Mouse (Mus musculus) hindbrain, embryonic 14.5 days (tissue): Measurements from ENCODE around the gene Casz1. TPM values are rescaled to one million over a fixed set of nuclear protein-coding genes. Genes with fewer than 3 reads are reported as not detected.

Experiments used
- ATAC-seq: fragments of 200-750 bp; cut with Nextera tagmentation; 2 replicates; pipeline ENCODE4 v1.8.0; 2017; ENCODE audit warnings: moderate number of reproducible peaks, mild to moderate bottlenecking, moderate TSS enrichment, moderate library complexity; ENCODE audit not compliant: low FRiP score
- DNase-seq: peaks from one replicate; pipeline ENCODE4 v3.0.0-alpha.2; 2015; ENCODE audit warnings: low spot score
- H3K27ac ChIP-seq: fragments of 300-500 bp; sonication (generic); 2 replicates; pipeline ENCODE4 v1.5.1; 2014; ENCODE audit warnings: mild to moderate bottlenecking, moderate library complexity
- H3K27me3 ChIP-seq: fragments of 300-500 bp; sonication (generic); 2 replicates; pipeline ENCODE4 v1.6.1; 2014; ENCODE audit warnings: mild to moderate bottlenecking, low read length, mixed read lengths; ENCODE audit not compliant: control insufficient read depth, insufficient read depth
- H3K36me3 ChIP-seq: fragments of 300-500 bp; sonication (generic); replicated peaks from 2 replicates; pipeline ENCODE4 v1.6.1; 2014; ENCODE audit not compliant: control insufficient read depth, insufficient read depth
- H3K4me1 ChIP-seq: fragments of 300-500 bp; sonication (generic); replicated peaks from 2 replicates; pipeline ENCODE4 v1.6.1; 2014; ENCODE audit warnings: antibody characterized with exemption, low read length, mixed read lengths; ENCODE audit not compliant: control insufficient read depth, insufficient read depth
- H3K4me2 ChIP-seq: fragments of 300-500 bp; sonication (generic); replicated peaks from 2 replicates; pipeline ENCODE4 v1.6.1; 2014; ENCODE audit warnings: mild to moderate bottlenecking, moderate library complexity
- H3K4me3 ChIP-seq: fragments of 300-500 bp; sonication (generic); replicated peaks from 2 replicates; pipeline ENCODE4 v1.5.1; 2014; ENCODE audit warnings: mild to moderate bottlenecking, low read length
- H3K9ac ChIP-seq: fragments of 300-500 bp; sonication (generic); 2 replicates; pipeline ENCODE4 v1.6.1; 2014
- H3K9me3 ChIP-seq: fragments of 300-500 bp; sonication (generic); 2 replicates; pipeline ENCODE4 v1.6.1; 2016; ENCODE audit warnings: low read length; ENCODE audit not compliant: control insufficient read depth
- WGBS: fragments of 180-500 bp; shearing (Covaris S2); extraction: QIAGEN DNeasy Blood & Tissue Kit; methylation state at CpG from one replicate; pipeline ENCODE4 v1.1.7; 2014; 5-methylcytosine and 5-hydroxymethylcytosine counted together
- polyA plus RNA-seq: library from polyadenylated mRNA; unstranded; fragments of >200 nt; fragmentation: Nextera tagmentation; extraction: Ambion mirVana; gene quantifications from 2 replicates; pipeline ENCODE4 v1.2.1, GENCODE M21; 2014

Gene Casz1
- polyA plus RNA-seq, 1 experiment from 2014 or later: 7.1 TPM

- DNase-seq (no peak), ATAC-seq (no peak)
- Histone ChIP-seq H3K9me3 (0 out of 2 replicates have a peak, but pooled peaks cover 4% of the 10 kb centered on the region), H3K4me3 (no peak overlapping the region), H3K4me2 (no peak overlapping the region), H3K27ac (no peak overlapping the region), H3K36me3 (no peaks in the 10 kb centered on the region), H3K9ac (no peak overlapping the region), H3K4me1 (no peaks in the 10 kb centered on the region; the same call in 1 of the 2 replicates), H3K27me3 (peaks cover 16% of the 10 kb centered on the region; the same call in 1 of the 2 replicates)
- 60% methylated on average over 8 of the region's 8 CpGs for WGBS
Observed at GRCm38 (mm10) chr4:148823281-148823680, 19.1 kb downstream of the Casz1 start.

GRCm38 (mm10) chr4:148830350-148830749, 26.1 kb downstream of the Casz1 start:
- H3K27me3 ChIP-seq: peaks cover 14% of the 10 kb centered on the region; the same call in 1 of the 2 replicates
- 58% methylated on average over 7 of the region's 7 CpGs for WGBS
- H3K4me3 ChIP-seq: no peak overlapping the region
- DNase-seq (no peak), ATAC-seq (peak; percentile 59)
- no peak overlapping the region for H3K4me2 ChIP-seq
- H3K9me3 ChIP-seq: no peaks in the 10 kb centered on the region
- H3K4me1 ChIP-seq: no peaks in the 10 kb centered on the region
- H3K9ac ChIP-seq: no peak overlapping the region
- no peaks in the 10 kb centered on the region for H3K36me3 ChIP-seq
- no peak overlapping the region for H3K27ac ChIP-seq

DNA sequence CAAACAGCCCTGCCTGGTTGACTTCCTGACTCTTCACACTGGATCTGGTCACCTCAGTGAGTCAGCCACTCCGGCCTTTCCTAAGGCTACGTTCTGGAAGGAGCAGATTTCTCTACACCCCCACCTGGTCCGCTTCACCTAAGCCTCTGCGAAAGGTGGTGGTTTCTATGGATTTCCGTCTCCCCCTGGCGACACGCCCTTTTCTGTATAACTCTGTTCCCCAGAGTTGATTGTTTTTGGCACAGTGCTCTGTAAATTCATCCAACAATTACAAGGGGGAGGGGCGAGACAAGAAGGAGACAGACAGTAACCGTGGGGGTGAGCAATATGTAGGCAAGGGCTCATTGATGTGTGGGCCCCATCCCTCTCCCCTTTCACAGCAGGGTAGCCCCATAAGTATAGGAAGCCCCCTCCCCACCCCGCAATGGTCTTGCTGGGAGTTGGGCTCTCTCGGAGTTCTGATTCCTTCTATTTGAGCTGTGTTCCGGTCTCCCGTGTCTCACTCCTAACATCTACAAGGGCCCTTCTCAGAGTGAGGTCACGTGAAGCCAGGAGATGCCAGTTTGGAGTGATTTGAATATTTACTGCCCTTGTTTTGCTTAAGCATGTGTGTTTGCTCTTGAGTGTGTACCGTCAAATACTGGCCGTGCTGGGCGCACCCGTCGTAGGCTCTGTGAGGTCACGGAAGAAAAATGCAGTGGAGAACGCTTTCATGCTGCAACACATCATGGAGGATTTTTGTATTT, 29.2 kb downstream of the Casz1 start:
- Histone ChIP-seq H3K9me3 (no peaks in the 10 kb centered on the region), H3K36me3 (no peaks in the 10 kb centered on the region), H3K4me2 (no peak overlapping the region), H3K4me3 (no peak overlapping the region), H3K4me1 (peaks cover 19% of the 10 kb centered on the region), H3K9ac (no peak overlapping the region), H3K27me3 (0 out of 2 replicates have a peak, but pooled peaks cover 4% of the 10 kb centered on the region), H3K27ac (no peak overlapping the region)
- ATAC-seq (no peak), DNase-seq (no peak)
- 71% methylated on average over 21 of the region's 21 CpGs for WGBS

DNA sequence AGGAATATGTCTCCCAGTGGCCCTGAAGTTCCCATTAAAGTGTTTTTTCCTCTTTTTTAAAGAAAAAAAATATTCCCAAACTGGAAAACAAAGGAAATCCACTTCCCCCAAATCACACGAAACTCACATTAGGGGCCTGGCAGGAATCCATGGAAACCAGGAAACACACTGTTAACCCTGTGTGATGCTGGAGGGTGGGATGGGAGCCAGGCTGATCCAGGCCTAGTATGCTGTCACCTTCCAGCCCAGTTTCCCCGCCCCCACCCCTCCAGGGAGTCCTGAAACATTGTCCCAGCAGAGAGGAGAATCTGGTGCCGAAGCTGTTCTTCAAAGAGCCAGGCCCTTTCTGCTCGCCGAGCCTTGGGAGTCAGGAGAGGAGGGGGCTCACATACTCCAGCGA, 32.2 kb downstream of the Casz1 start:
- no peak for ATAC-seq
- H3K4me1 ChIP-seq: peaks cover 19% of the 10 kb centered on the region
- no peak for DNase-seq
- no peak overlapping the region for H3K4me2 ChIP-seq
- no peak overlapping the region for H3K4me3 ChIP-seq
- H3K36me3 ChIP-seq: no peaks in the 10 kb centered on the region
- H3K27me3 ChIP-seq: 0 out of 2 replicates have a peak, but pooled peaks cover 13% of the 10 kb centered on the region
- WGBS: 30% methylated on average over 6 of the region's 6 CpGs
- H3K27ac ChIP-seq: no peak overlapping the region
- H3K9me3 ChIP-seq: no peaks in the 10 kb centered on the region
- H3K9ac ChIP-seq: no peak overlapping the region

DNA sequence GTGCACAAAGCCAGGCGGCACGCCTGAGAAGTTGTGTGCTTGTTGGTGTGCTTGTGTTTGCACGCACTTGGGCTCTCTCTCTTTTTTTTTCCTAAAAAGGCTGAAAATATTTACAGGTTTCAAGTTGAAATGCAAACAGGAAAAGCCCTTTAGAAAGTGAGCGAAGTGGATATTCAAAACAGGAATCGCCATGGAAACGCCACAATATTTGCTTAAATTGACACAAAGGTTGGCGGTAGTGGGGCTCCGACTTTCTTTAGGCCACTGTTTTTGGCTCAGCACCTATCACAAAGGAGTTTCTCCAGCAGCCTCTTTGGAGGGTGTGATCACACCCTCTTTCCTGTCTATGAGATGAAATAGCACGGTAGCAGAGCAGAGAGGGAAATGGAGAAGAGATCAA, 32.8 kb downstream of the Casz1 start:
- WGBS: 46% methylated on average over 9 of the region's 9 CpGs
- H3K4me2 ChIP-seq: no peak overlapping the region
- 0 out of 2 replicates have a peak, but pooled peaks cover 18% of the 10 kb centered on the region for H3K27me3 ChIP-seq
- no peaks in the 10 kb centered on the region for H3K36me3 ChIP-seq
- H3K9me3 ChIP-seq: no peaks in the 10 kb centered on the region
- no peak overlapping the region for H3K9ac ChIP-seq
- H3K27ac ChIP-seq: no peak overlapping the region
- H3K4me3 ChIP-seq: no peak overlapping the region
- DNase-seq: no peak
- H3K4me1 ChIP-seq: peaks cover 19% of the 10 kb centered on the region
- no peak for ATAC-seq

- no peak overlapping the region for H3K4me2 ChIP-seq
- DNase-seq (no peak), ATAC-seq (no peak)
- WGBS: 79% methylated on average over 6 of the region's 6 CpGs
- no peak overlapping the region for H3K9ac ChIP-seq
- H3K27me3 ChIP-seq: 0 out of 2 replicates have a peak, but pooled peaks cover 24% of the 10 kb centered on the region
- no peaks in the 10 kb centered on the region for H3K36me3 ChIP-seq
- no peak overlapping the region for H3K4me3 ChIP-seq
- H3K9me3 ChIP-seq: no peaks in the 10 kb centered on the region
- H3K27ac ChIP-seq: no peak overlapping the region
- H3K4me1 ChIP-seq: peaks cover 19% of the 10 kb centered on the region
Observed at GRCm38 (mm10) chr4:148837644-148838043, 33.4 kb downstream of the Casz1 start.

DNA sequence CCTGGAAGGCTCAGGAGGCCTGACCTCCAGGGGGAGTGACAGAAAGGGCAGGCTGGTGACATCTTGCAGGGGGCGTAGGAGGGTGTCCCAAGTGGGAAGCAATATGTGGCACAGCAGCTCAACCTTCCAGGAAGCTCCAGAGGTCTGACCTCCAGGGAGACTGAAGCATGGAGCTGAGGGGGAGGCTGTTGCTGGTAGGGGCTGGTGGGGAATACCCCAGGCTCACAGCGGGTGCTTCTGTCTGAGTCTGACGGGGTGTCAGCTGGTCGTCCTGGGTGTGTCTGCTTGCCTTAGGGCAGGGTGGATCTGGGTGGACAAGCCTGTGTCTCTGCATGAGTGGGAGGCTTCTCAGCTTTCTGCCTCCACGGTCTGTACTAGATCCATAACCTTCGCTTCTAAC, 38.1 kb downstream of the Casz1 start:
- Histone ChIP-seq H3K27me3 (peaks cover 36% of the 10 kb centered on the region), H3K9me3 (no peaks in the 10 kb centered on the region), H3K4me1 (peaks cover 8% of the 10 kb centered on the region; the same call in 1 of the 2 replicates), H3K4me2 (no peak overlapping the region), H3K36me3 (no peaks in the 10 kb centered on the region), H3K4me3 (no peak overlapping the region), H3K27ac (no peak overlapping the region), H3K9ac (no peak overlapping the region)
- ATAC-seq: no peak
- no peak for DNase-seq
- WGBS: 60% methylated on average over 6 of the region's 6 CpGs

DNA sequence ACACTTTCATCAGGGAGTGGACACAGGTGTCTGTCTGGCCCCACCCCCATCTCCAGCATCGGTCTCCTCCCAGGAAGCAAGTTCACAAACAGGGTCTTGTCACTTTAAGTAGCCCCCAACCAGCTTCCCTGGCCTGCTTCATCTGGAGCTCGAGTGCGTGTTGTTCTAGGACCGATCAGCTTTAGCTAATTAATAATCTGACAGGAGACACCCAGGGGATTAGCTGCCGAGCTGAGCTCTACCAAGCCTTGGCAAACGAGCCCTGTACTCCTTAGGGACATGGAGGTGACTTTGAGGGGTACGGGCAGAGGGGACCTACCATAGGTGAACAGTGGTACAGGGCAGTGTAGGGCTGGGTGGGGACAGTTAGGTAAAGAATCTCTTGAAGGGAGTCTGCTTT, 40.7 kb downstream of the Casz1 start:
- WGBS: 18% methylated on average over 7 of the region's 7 CpGs

DNA sequence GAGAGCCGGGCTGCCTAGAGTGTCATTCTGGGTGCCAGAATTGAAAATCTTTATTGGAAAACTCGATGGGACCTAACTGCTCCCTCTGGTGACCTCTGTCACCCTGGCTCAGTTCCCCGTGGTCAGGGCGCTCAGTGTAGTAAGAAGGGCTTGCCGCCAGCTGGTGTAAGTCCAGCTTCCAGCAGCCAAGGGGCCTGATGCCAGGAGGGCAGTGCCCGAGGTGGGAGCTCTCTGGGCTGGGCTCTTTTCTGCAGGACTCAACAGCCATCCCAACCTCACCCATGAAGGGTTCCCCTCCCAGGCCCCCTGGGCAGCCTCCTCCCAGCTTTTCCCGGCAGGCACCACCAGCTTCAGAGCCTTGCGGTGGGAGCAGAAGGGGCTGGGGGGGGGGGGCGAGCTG, 42.0 kb downstream of the Casz1 start:
- Histone ChIP-seq H3K27ac (no peak overlapping the region), H3K27me3 (peaks cover 42% of the 10 kb centered on the region), H3K4me3 (no peak overlapping the region), H3K9ac (no peak overlapping the region), H3K36me3 (no peaks in the 10 kb centered on the region), H3K4me1 (peaks cover 7% of the 10 kb centered on the region; the same call in 1 of the 2 replicates), H3K4me2 (no peak overlapping the region), H3K9me3 (no peaks in the 10 kb centered on the region)
- ATAC-seq (peak; percentile 34; the same call in 1 of the 2 replicates), DNase-seq (no peak)
- 51% methylated on average over 8 of the region's 9 CpGs for WGBS

More for the DNA sequence above, 40.7 kb downstream of the Casz1 start:
- DNase-seq (no peak), ATAC-seq (no peak; the same call in 1 of the 2 replicates)
- Histone ChIP-seq H3K9me3 (no peaks in the 10 kb centered on the region), H3K4me2 (no peak overlapping the region), H3K9ac (no peak overlapping the region), H3K27ac (no peak overlapping the region), H3K27me3 (peaks cover 45% of the 10 kb centered on the region), H3K4me1 (peaks cover 7% of the 10 kb centered on the region; the same call in 1 of the 2 replicates), H3K4me3 (no peak overlapping the region), H3K36me3 (no peaks in the 10 kb centered on the region)
